Mouse (Mus musculus) T-cell, adult 66 days (primary cell): Measurements from ENCODE around the gene Cst12. TPM values are rescaled to one million over a fixed set of nuclear protein-coding genes. Genes with fewer than 3 reads are reported as not detected.

Experiments used
- total RNA-seq, 2 experiments: library from RNA; stranded (reverse); gene quantifications; 3 replicates in 1 of 2; 4 replicates in 1 of 2; pipeline ENCODE4 v1.2.4; 2023

The Cst12 gene
- not detected for total RNA-seq

DNA sequence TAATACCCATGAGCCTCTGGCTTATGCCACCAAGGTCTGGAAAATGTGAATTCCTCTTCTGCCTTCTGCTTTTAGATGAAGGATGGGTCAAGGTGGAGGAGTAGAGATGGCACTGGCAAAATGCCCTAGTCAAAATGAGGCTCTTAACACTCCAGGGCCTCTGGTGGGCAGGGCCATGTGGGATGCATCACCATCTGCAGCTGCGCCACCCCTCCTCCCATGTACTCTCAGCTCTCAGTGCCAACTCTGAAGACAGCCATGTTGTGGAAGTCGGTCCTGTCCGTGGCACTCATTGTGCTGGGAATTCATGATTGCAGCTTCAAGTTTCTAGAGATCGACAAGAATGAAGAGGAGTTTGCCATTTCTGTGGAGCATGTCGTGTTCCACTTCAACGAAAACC lies at the start of gene Cst12:
Gene Cst12, plus strand, starts transcription at position 220 of the 400 bp plus-strand sequence.

GRCm38 (mm10) chr2:148750058-148750457 lies 39.1 kb upstream of the Cst12 start, which contains the start of gene Cstl1:
Gene Cstl1, plus strand, starts transcription at chr2:148750358.

GRCm38 (mm10) chr2:148771397-148771796 lies 17.8 kb upstream of the Cst12 start, which contains the start of gene Cst11:
Gene Cst11, minus strand, starts transcription at chr2:148771497.

DNA sequence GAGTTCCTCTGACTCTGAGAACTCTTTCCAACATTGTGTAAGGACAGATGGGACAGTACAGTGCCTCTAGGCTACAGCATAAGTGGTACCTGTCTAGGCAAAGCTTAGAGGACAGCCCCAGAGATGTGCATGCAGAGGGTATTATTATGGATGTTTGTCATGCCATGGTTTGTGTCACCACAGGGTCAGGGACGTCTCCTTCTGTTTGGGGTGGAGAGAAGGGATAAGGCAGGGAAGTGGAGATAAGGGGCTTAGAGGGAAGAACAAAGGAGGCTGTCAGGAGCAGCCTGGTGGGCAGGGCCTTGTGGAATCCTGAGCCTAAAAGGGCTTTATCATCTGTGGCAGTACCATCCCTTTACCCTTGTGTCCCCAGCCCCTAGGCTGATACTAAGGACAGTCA lies 7.5 kb upstream of the Cst12 start, which contains the start of gene 8030411F24Rik:
Gene 8030411F24Rik, plus strand, starts transcription at position 301 of the 400 bp plus-strand sequence.

DNA sequence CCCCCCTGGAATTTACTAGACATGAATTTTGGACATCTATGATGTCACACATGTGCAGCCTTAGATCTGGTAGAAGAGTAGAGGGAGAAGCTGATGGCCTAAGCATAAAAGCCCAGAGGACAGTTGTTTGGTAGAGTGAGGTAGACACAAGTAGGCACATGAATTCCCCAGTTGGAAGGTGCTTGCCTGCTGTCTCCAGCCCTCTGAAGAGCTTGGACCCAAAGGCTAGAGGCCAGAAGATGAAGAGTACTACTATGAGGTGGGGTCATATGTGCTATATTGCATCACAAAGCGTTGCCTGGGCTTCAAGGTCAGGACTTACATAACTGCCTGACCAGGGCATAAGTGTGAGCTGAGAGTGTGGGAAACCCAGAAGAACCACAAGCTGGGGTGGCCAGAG lies 9.3 kb downstream of the Cst12 start, which contains the start of gene Cst8:
Gene Cst8, plus strand, starts transcription at position 301 of the 400 bp plus-strand sequence.

GRCm38 (mm10) chr2:148819909-148820308 lies 30.7 kb downstream of the Cst12 start, which contains the start of gene Cst13:
Gene Cst13, plus strand, starts transcription at chr2:148820081.

GRCm38 (mm10) chr2:148834912-148835311 lies 45.8 kb downstream of the Cst12 start, which contains the start of gene Cst9:
Gene Cst9, plus strand, starts transcription at chr2:148835147.

Other genes with a start within 250 kb of the Cst12 start
- 10 to 100 TPM; 17.2 to 21.2 TPM for gene Nxt1, start 116.8 kb upstream of the Cst12 start, total RNA-seq
- 1 to 10 TPM; 9.5 to 9.9 TPM for gene Gzf1, start 108.3 kb upstream of the Cst12 start, total RNA-seq
- gene Napb, start 56.9 kb upstream of the Cst12 start, total RNA-seq: 1 to 10 TPM in 1 of 2 experiments, under 1 TPM in 1; 0.77 to 1.1 TPM
- not detected for gene Cstl1, start 39.0 kb upstream of the Cst12 start, total RNA-seq
- gene Cst11, start 17.9 kb upstream of the Cst12 start, total RNA-seq: not detected
- gene 8030411F24Rik, start 7.4 kb upstream of the Cst12 start, total RNA-seq: not detected
- gene Cst8, start 9.4 kb downstream of the Cst12 start, total RNA-seq: not detected
- not detected for gene Cst13, start 30.7 kb downstream of the Cst12 start, total RNA-seq
- gene Cst9, start 45.8 kb downstream of the Cst12 start, total RNA-seq: not detected
- gene 9230104L09Rik, start 75.7 kb downstream of the Cst12 start, total RNA-seq: not detected
- gene Cst3, start 86.3 kb downstream of the Cst12 start, total RNA-seq: 10 to 100 TPM; 66.1 to 78.2 TPM
- not detected for gene Gm1330, start 213.9 kb downstream of the Cst12 start, total RNA-seq
- not detected for gene Gm10750, start 227.9 kb downstream of the Cst12 start, total RNA-seq